Mouse (Mus musculus): ENCODE data around the gene Ddx23.

GRCm38 (mm10) chr15:98645057-98646026 lies 17.4 kb downstream of the Ddx23 start:
- no peak for TF ChIP-seq POLR2A (IDR thresholded peaks at IDR 0.05; ENCODE audit: control insufficient read depth, extremely low read depth, insufficient read depth, low read length, poor library complexity)
- TF ChIP-seq CTCF (IDR thresholded peaks at IDR 0.05; ENCODE audit: borderline replicate concordance, control insufficient read depth, extremely low read depth, insufficient read depth, low read length, poor library complexity), result no peak

All from thymus, adult 2 months (tissue).